Mouse (Mus musculus): ENCODE measurements around the gene Myo16. TPM values are rescaled to one million over a fixed set of nuclear protein-coding genes. Genes with fewer than 3 reads are reported as not detected.

Gene Myo16
- total RNA-seq, 2 experiments from 2014 or later = 7.4 to 9.1 TPM

GRCm38 (mm10) chr8:10174841-10175680 lies 21.4 kb downstream of the Myo16 start:
- DNase-seq (ENCODE audit: low spot score) = no peak
- intact Hi-C loops (cut with DNase I) = no loop called here

DNA sequence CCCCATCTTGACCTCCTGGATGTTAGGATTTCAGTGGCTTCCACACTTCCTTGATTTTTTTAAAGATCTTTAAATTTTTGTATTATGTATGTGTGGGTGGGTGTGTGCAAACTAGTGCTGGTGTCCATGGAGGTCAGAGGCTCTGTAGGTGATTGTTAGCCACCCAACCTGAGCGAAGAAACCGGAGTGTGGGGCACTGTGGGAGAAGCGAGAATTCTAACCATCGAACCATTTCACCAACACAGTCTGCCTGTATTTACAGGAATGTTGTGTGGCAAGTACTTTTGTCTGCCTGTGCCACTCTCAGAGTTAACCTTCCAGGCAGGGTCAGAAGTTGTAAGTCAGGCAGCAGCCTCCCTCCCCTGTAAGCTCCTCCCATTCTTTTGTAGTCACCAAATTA lies 22.3 kb downstream of the Myo16 start:
- intact Hi-C loops (cut with DNase I) = no loop called here
- DNase-seq (ENCODE audit: low spot score) = no peak

- DNase-seq (ENCODE audit: low spot score) = no peak
- intact Hi-C loops (cut with DNase I) = no loop called here
These were observed 23.4 kb downstream of the Myo16 start for GRCm38 (mm10) chr8:10177131-10177530.

DNA sequence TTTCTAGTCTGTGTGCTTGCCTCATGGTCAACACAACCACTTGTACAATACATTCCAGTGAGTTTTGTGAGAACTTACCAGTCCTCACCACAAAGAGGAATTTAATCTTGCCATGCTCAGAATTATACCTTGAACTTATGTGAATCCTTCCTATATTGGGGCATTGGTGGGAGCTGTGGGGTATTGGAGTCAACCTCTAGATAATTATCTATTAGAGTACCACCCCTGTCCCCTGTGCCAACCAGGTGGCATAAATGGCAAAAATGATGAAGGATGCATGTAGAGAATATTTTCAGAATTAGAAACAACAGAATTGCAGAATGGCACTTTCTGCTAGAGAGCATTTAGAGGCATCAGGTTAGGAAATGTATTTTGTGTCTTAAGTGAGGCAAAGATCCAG lies 25.3 kb downstream of the Myo16 start:
- intact Hi-C loops (cut with DNase I) = no loop called here
- no peak for DNase-seq (ENCODE audit: low spot score)

- no peak for DNase-seq (ENCODE audit: low spot score)
These were observed 36.9 kb downstream of the Myo16 start for GRCm38 (mm10) chr8:10190607-10191006.

DNA sequence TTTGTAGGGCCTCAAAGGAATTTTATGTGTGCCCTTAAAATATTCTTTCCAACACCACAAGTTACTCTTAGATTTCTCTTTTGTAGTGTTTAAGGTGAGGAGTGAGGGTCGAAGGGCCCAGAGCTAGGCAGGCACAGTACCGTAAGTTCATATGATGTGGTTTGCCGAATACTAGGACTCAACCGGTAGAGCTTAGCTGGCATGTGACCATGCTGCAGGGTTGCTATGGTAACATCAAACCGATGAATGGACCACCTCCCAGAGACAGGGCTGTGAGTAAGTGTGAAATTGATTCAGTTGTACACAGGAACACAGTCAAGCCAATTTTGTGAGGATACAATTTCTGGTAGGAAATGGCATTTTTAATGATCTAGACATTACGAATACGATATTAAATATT lies 44.5 kb downstream of the Myo16 start:
- intact Hi-C loops (cut with DNase I) = no loop called here
- DNase-seq (ENCODE audit: low spot score) = no peak

More at GRCm38 (mm10) chr8:10190607-10191006, 36.9 kb downstream of the Myo16 start:
- intact Hi-C loops (cut with DNase I) = no loop called here

DNA sequence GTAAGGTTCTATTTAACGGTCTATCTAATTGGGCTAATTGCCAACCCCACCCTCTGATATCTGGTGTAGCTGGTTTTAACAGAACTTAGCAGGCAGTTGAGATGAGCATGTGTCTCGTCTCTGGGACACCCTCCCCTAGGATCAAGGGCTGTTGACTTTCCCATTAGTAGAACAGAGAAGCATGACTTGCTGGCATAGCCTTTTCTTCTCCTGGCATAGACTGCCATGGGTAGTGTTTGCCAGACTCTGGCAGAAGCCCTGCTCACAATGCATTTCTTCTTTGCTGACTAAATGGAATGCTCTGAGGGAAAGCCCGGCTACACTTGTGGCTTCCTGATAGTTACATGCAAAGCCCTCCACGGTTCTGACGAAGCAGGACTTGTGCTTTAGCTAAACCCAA lies 45.6 kb downstream of the Myo16 start:
- intact Hi-C loops (cut with DNase I) = no loop called here
- no peak for DNase-seq (ENCODE audit: low spot score)

DNA sequence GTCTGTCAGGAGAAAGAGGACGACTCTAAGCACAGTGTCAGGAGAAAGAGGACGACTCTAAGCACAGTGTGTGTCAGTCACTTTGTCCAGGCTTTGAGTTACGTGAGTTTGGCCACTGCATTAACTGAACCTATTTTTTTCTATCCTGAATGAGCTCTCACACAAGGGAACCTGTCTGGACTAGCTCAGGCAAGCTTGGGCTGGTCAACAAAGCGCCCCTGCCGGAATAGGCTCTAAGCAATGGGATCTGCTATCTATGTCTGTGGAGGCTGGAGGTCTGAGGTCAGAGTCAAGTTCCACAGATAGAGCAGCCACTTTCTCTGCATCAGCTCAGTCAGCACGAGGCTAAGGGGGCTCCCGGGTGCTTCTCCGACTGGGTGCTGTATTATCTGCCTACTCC lies 46.3 kb downstream of the Myo16 start:
- DNase-seq (ENCODE audit: low spot score) = no peak
- intact Hi-C loops (cut with DNase I) = no loop called here

DNA sequence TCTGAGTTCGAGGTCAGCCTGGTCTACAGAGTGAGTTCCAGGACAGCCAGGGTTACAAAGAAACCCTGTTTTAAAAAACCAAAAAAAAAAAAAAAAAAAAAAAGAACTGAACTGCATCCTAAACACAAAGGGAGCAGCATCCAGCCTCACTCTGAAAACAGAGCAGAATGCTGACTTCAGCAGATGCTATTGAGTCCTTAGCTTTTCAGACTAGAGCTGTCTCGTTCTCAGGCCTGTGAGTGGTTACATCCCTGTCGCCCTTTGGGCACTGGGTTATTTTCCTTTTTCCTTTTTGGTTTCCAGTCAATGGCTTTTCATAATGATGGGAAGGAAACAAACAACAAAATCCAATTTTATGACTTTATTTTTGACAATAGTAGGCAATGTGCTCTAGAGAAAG lies 61.3 kb downstream of the Myo16 start:
- DNase-seq (ENCODE audit: low spot score) = no peak
- intact Hi-C loops (cut with DNase I) = no loop called here

DNA sequence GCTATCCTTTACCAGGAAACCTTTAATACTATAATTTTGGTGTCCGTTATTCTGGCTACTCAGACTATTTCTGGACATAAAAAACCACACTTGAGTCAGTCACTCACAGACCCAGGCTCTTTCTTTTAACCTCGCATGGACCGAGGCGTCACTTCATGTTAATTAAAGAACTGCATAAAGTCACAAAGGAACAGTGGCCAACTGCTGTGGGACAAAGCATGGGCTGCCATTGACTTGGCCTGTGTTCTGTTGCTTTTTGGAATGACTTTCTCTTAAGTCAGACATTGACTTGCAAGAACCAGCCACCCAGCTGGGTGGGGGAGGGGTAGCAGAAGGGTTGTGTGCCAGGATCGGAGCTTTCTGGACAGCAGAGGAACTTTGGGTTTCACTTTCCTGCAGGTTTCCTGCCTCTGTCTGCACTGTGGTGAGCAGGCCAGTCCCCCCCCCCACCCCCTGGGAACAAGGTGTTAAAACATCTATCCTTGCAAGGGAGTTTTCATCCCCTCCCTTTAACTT lies 66.1 kb downstream of the Myo16 start:
- intact Hi-C loops (cut with DNase I) = no loop called here
- DNase-seq (ENCODE audit: low spot score) = no peak

DNA sequence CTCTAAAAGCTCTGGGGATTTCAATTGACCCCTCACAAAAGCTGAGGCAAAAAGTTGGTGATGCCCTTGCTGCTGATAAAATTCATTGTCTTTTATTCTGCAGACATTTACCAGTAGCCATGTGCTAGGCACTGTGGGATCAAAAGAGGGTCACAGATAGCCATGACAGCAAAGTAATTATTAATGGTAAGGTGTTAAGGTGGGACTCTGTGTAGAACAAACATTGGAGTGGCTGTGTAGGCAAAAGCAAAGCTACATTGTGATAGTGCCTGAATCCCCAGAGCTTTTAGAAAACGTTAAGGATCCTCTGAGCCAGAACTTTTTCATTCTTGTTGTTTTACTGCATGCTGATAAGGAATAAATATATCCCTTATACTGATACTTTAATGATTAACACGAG lies 69.1 kb downstream of the Myo16 start:
- no peak for DNase-seq (ENCODE audit: low spot score)
- intact Hi-C loops (cut with DNase I) = no loop called here

GRCm38 (mm10) chr8:10223528-10224194 lies 70.0 kb downstream of the Myo16 start:
- no peak for DNase-seq (ENCODE audit: low spot score)
- intact Hi-C loops (cut with DNase I) = no loop called here

- no peak for DNase-seq (ENCODE audit: low spot score)
- intact Hi-C loops (cut with DNase I) = no loop called here
These were observed 70.7 kb downstream of the Myo16 start for GRCm38 (mm10) chr8:10224305-10224971.

DNA sequence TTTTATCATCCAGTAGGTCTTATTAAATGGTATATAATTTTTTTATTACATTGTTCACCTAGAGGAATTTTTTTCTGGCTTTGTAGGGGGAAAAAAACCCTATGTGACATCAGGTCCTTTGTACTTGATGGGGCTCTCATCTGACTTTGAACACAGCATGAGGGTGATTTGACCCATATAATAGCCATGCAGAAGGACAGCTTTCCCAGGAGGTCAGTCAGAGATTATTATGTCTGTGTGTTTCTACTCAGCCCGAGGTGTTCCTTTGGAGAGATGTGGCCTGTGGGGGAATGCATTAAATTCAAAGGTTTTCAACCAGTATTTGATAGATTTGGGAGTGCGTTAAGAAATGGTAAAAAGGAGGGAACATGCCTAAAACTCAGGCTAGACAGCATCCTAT lies 71.3 kb downstream of the Myo16 start:
- intact Hi-C loops (cut with DNase I) = no loop called here
- DNase-seq (ENCODE audit: low spot score) = no peak

- DNase-seq (ENCODE audit: low spot score) = no peak
- intact Hi-C loops (cut with DNase I) = loop anchor here (2.0 to 10.0 kb wide), 4 partner anchors 71 to 256 kb away; partner anchors contain the start of genes Abhd13 and Lig4
These were observed 77.1 kb downstream of the Myo16 start for GRCm38 (mm10) chr8:10230746-10231369.

GRCm38 (mm10) chr8:10234516-10234915 lies 80.8 kb downstream of the Myo16 start:
- DNase-seq (ENCODE audit: low spot score) = no peak
- intact Hi-C loops (cut with DNase I) = loop anchor here (5.0 to 10.0 kb wide), 3 partner anchors 68 to 260 kb away; partner anchors contain the start of genes Abhd13 and Lig4

DNA sequence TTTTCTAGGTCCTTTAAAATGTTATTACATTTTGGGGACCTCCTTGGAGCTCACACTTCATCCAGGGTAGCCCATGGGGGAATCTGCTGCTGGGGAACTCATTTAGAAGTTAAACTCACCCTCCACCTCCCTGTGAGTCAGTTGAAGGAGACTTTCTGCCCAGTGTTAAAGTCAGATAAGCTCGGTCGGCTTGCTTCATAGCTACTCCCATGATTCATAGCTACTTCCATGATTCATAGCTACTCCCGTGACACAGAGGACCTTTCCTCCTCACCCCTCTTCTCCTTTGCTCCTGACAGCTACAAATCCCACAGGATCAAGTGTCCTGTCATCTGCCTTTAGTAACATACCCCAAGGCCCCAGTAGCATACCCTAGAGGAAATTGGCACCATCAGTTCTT lies 89.6 kb downstream of the Myo16 start:
- intact Hi-C loops (cut with DNase I) = no loop called here
- DNase-seq (ENCODE audit: low spot score) = no peak

GRCm38 (mm10) chr8:10249156-10249555 lies 95.4 kb downstream of the Myo16 start:
- intact Hi-C loops (cut with DNase I) = no loop called here
- no peak for DNase-seq (ENCODE audit: low spot score)

DNA sequence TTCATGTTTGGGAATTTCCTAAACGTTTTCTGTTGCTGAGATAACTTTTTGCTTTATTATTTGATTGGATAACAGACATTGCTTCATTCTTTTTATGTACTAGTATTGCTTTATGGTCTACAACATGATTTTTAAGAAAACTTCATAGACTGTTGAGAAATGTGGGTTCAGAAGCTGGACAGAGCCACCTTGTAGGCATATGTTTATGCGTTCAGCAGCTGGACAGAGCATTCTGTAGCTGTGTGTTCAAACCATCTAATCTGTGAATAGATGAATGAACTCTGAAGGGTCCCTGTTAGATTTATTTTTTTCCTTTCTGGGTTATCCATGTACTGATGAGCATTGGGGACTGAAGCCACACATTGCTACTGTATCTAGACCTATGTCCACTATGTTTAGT lies 102.0 kb downstream of the Myo16 start:
- DNase-seq (ENCODE audit: low spot score) = no peak
- intact Hi-C loops (cut with DNase I) = no loop called here

DNA sequence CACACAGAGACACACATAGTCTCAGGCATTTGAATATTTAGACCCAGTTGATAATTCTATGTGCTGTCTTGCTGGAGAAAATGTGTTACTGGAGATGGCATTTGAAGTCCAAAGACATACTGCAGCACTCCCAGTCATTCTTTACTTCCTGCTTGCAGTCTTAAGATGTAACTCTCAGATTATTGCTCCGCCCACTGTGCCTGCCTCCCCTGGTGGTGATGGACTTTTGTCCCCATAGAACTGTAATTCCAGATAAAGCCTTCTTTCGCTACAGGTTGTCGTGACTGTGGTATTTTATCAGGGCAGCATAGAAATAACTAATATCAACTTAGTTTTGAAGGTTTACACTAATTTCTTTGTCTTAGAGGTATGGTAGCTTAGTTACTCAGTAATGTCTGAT lies 102.9 kb downstream of the Myo16 start:
- no peak for DNase-seq (ENCODE audit: low spot score)
- intact Hi-C loops (cut with DNase I) = no loop called here

Measured in heart, postnatal 25 days (tissue).